Mouse (Mus musculus) heart, postnatal 10 days (tissue): Measurements from ENCODE around the gene Trmt10b. TPM values are rescaled to one million over a fixed set of nuclear protein-coding genes. Genes with fewer than 3 reads are reported as not detected.

Experiments used
- DNase-seq, 2 experiments: peaks; one replicate each; pipeline ENCODE4 v3.0.0; 2021
- intact Hi-C: fragments of 180-260 bp; cut with DNase I; formaldehyde crosslinking; loops from one replicate; pipeline ENCODE4 v1.15.1; 2025
- total RNA-seq, 2 experiments: library from RNA; stranded (reverse); gene quantifications; 2 replicates each; pipeline ENCODE4 v1.2.3; 2021

Gene Trmt10b
- total RNA-seq, result 1 to 10 TPM; 4.9 to 6.1 TPM

GRCm38 (mm10) chr4:45296662-45297564 lies at the start of gene Trmt10b:
Trmt10b (plus strand) TSS chr4:45297127.
- DNase-seq, result peak; percentile 65 to 81

GRCm38 (mm10) chr4:45251265-45251664 lies 45.7 kb upstream of the Trmt10b start:
- intact Hi-C loops, result no loop called here
- DNase-seq, result no peak

More at GRCm38 (mm10) chr4:45296662-45297564, at the start of gene Trmt10b:
- intact Hi-C loops, result no loop called here

DNA sequence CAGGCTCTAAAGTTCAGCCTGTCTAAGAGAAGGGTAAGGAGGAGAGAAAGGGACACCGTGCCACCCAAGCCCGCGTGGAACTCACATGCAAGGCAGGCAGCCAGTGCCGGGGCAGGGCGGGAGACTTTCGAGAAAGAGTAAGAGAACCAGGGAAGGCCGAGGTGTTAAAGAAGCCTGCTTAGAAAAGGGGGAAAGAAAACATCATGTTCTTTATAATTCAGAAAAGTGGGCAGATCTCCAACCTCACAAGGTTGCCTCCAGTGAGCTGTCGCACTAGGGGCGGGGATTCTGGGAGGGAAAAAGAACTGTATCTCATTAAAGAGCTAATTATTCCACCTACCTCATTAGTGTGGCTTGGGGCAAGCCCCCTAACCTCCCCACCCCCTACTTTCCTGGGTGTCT lies 44.1 kb upstream of the Trmt10b start:
- intact Hi-C loops, result no loop called here
- no peak for DNase-seq

DNA sequence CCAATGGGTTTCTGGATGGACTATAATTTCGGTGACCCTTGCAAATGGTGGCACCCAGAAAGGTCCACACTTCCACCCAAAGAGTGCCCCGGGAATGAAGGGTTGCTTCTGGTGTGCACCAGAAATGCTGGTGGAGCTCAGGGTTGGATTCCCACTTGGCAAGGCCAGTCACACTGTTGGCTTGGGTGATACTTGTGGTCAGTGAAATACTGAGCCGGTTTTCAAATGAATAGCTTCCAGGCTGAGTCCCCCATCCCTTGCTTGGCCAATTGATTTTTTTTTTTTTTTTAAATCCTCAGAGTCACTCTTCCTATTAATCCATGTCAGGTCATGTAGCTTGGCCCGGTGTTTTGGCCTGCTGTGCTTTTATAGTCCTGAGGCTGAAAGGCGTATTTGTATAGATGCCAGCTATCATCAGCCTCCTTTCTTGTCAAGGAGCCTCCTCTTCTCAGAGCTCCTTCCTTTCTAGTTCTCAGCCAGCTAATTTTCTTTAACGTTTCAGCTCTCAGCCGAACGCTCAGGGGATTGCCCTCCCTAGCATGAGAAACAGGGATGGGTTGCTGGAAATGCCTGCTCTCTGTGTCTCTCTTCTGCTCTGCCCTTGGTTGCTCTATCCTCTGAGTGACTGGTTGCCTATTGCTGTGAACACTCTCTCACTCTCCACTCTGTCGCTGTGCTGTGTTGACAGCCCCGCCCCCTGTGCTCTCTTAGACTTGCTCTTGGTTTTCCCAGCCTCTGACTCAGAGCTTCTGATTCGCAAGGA lies 42.9 kb upstream of the Trmt10b start:
- no peak for DNase-seq
- intact Hi-C loops, result no loop called here

DNA sequence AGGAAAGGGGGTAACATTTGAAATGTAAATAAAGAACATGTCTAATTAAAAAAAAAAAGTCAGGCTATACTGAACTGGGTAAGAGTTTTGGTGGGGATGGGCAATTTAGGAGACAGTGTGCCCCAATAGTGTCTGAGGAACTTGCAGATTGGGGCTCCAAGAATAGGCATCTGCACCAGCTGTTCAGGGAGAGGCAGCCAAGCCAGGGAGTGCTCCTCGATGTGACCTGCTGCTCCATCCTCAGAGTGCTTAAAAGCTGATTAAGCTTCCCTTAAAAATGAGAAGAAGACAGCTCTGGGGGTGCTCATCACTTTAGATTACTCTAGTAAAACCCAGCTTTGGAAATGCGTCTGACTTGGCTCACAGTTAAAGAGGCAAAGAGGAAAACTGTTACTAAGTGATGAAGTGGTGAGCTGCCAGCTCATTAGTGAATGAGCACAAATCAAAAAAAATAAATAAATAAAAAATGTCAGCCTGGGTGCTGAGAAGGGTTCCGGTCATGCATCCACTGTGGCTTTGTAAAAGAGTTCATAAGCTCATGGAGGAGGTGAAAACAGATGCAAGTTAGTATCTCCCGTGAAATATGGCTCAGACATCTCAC lies 37.6 kb upstream of the Trmt10b start:
- DNase-seq, result no peak
- intact Hi-C loops, result no loop called here

DNA sequence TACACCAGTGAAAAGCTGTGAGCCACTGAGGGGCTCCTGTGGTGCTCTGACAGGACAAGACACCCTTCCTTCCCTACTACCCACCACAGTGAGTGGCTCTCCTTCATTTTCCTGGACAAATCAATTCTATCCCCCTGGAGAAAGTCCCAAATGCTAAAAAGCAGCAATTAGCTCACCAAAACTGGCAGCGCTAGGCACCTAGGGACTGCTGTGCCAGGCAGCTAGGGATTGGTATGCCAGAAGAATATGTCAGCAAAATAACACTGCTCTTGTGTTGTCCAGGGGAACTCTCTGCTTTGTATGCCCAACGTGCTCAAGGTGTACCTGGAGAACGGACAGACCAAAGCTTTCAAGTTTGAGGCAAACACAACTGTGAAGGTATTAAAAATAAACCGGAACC lies 35.4 kb upstream of the Trmt10b start:
- intact Hi-C loops, result no loop called here
- DNase-seq, result no peak

DNA sequence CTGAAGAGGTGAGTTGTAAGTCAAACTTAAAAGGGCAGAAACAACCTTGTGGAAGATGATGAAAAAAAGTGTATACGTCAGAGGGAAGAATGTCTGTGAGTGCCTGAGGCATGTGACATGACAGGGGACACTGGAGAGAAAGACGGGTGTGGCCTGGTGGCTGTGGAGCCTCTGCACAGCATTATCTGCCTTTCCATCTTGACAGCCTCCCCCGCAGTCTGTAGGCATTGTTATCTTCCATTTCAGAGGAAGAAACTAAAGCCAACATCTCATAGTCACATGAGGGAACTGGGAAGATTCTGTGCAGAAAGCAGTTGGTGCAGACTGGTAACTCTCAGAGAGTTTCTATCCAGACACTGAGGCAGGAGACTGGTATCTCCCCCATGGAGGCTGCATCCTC lies 29.0 kb upstream of the Trmt10b start:
- intact Hi-C loops, result no loop called here
- no peak for DNase-seq

DNA sequence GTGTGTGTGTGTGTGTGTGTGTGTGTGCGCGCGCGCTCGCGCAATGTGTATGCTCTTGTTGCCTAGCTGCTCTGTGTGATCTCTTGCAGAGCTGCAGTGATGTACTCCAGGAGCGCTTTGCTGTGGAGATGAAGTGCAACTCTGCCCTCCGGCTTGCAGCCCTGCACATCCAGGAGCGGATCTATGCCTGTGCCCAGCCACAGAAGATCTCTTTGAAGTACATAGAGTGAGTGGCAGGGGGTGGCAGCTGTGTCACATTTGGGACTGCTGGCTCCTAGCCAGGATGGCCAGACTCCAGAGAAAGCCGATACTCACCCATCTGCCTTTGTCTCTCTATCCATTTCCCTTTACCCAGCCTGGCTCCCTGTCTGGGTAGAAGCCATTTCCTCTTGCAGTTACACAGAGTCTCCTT lies 25.9 kb upstream of the Trmt10b start:
- intact Hi-C loops, result no loop called here
- peak in 1 of 2 experiments; percentile 14 for DNase-seq

- no peak for DNase-seq
- intact Hi-C loops, result no loop called here
Observed at GRCm38 (mm10) chr4:45275770-45276169, 21.2 kb upstream of the Trmt10b start.

DNA sequence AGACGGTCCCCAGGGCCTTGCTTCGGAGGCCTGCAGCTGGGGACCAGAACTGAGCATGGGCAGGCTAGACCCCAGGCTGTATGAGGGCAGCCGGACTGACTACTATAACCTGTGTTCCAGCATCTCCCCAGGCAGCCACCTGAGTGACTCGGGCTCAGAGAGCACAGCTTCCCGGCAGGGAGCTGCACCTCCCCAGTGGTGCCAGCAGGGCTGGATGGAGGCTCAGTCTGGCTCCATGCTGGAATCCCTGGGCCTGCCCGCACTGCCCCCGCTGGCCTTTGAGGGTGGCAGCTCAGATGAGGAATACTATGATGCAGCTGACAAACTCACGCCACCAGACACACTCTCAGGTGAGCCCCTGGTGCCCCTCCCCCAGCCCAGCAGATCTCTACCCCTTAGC lies 17.6 kb upstream of the Trmt10b start:
- no peak for DNase-seq
- intact Hi-C loops, result no loop called here

DNA sequence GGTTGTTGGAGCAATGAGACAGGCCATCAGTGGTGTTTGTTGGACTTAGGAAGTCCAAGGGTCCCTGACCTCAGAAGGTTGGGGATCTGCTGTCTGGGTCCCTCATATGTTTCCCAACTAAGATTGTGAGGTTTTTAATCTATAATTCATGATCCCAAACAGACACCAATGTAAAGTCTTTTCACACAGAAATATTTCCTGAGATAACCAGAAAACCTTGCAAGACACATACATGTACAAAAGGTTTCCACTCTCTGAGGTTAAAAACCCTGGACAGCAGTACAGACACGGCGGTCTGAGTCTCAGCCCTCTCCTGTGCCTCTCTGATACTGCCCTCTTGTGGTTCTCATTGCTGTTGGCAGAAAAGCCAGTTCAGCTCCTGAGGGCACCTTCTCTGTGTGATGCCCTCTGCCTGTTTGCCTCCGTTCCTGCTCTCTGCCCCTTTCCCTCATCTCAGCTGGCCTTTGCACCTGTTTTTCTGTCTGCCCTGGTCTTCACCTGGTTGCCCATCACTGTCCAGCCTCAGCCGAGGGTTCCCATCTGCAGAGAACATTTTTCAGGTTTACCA lies 16.9 kb upstream of the Trmt10b start:
- intact Hi-C loops, result loop anchor here (1.0 to 5.0 kb wide), 5 partner anchors 117 to 492 kb away; partner anchors contain the start of gene Tomm5
- peak; percentile 79 to 85 for DNase-seq

DNA sequence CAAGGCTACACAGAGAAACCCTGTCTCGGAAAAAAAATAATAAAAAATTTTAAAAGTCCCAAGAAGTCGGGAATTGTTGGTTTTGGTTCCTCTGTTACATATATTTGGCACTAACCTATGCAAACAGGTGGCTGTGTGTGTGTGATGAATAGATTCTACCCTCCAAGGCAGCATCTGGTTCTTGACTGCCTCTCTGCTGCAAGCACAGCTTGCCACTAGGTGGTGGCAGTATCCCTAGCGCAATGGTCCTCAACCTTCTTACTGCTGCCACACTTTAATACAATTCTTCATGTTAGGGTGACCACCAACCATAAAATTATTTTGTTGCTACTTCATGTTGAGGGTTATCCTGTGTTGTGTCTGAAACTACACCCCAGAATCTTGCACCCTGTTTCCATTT lies 10.6 kb upstream of the Trmt10b start:
- DNase-seq, result peak in 1 of 2 experiments; percentile 21
- intact Hi-C loops, result loop anchor here (5.0 kb wide), 2 partner anchors 531 to 571 kb away; no protein-coding TSS in a partner anchor

DNA sequence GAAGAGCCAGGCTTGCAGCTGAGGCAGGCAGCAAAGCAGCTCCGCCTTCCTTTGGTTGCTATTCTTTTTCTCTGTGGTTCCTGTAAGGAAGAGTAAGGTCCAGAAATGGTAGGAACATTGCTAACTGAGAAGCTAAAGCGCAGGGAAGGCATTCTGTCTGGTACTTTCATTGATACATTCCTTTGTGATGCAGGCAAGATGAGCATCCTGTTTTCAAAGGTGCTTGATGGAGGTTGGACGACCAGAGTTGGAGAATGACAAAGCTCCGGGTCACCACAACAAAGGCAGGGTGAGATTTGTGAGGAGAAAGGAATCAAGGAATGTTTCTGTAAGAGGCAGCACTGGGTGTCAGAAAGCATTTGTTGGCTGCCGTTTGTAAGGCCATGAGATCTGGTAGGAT lies 9.0 kb upstream of the Trmt10b start:
- no peak for DNase-seq
- intact Hi-C loops, result loop anchor here (5.0 kb wide), 2 partner anchors 529 to 569 kb away; no protein-coding TSS in a partner anchor

DNA sequence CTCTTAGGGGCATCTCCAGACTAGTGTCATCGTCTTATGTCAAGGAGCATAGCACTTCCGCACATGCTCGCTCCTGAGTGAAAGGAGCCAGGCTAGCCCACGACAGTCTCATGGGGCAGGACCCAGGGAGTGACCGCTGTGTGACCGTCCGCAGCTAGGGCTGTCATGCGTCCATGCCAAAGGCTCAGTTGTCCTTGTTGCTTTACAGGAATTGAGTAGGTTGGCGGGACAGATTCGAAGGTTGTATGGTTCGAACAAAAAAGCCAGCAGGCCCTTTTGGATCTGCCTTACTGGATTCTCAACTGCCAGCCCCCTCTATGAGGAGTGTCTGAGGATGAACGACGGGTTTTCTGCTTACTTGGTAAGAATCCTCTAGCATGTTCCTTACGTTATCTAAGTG lies 8.6 kb downstream of the Trmt10b start:
- DNase-seq, result no peak
- intact Hi-C loops, result no loop called here

DNA sequence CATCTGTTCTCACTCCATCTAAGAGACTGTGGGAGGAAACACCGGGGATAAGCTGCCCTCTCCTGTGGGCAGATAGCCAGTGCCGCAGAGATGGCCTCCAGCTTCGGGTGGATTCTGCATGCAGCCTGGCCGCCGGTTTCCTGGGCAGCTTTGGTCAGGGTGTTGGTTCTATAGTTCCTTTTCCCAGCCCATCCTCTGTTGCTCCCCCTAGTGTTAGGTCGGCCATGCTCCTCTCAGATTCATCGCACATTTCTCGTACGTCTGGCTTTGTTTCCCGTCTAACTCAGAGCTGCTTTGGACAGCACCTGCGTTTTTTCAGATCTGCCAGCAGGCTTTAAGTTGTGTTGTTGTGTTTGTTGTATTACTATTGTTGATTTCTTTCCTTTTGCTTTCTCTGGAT lies 11.1 kb downstream of the Trmt10b start:
- DNase-seq, result peak in 1 of 2 experiments; percentile 22
- intact Hi-C loops, result no loop called here

- no peak for DNase-seq
- intact Hi-C loops, result no loop called here
Observed at GRCm38 (mm10) chr4:45308606-45309005, 11.7 kb downstream of the Trmt10b start.

DNA sequence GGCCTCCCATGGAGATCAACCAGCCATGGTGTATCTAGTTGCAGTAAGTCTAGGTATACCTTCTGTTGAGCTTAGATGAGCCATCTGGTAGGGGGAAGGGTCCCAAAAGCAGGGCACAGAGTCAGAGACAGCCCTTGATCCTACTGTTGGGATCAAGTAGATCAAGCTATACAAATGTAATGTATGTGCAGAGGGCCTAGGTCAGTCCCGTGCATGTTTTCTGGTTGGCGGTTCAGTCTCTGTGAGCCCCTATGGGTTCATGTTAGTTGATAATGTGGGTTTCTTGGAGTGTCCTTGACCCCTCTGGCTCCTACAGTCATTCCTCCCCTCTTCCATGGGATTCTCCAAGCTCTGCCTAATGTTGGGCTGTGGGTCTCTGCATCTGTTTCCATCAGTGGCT lies 14.1 kb downstream of the Trmt10b start:
- no peak for DNase-seq
- intact Hi-C loops, result no loop called here

- intact Hi-C loops, result no loop called here
- DNase-seq, result peak; percentile 88 to 93
Observed at GRCm38 (mm10) chr4:45320159-45320816, 23.4 kb downstream of the Trmt10b start.

- intact Hi-C loops, result no loop called here
Observed at GRCm38 (mm10) chr4:45331139-45331538, 34.2 kb downstream of the Trmt10b start.

DNA sequence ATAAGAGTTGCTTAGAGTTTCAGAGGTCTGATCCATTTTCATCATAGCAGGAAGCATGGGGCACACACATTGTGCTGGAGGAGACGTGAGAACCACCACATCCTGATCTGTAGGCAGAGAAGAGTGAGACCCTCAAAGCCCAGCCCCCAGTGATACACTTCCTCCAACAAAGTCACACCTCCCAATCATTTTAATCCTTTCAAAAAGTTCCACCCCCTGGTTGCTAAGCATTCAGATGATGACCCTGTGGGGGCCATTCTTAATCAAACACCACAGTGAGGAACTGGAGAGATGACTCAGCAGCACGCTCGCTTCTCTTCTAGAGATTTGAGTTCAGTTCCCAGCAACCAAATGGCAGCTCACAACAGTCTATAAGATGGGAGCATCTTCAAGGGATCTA lies 35.5 kb downstream of the Trmt10b start:
- intact Hi-C loops, result no loop called here
- no peak for DNase-seq

More at GRCm38 (mm10) chr4:45331139-45331538, 34.2 kb downstream of the Trmt10b start:
- DNase-seq, result peak in 1 of 2 experiments; percentile 8
